Mouse (Mus musculus): Measurements from ENCODE around the gene Simc1. TPM values are rescaled to one million over a fixed set of nuclear protein-coding genes. Genes with fewer than 3 reads are reported as not detected.
A peak's percentile ranks its signal among the peaks of the same experiment; 100 is the strongest.

The Simc1 gene
- polyA plus RNA-seq (2012), result 0.04 and 0.07 TPM in 2 replicates

GRCm38 (mm10) chr13:54503604-54504521 is at the start of gene Simc1:
TSS of gene Simc1 (plus strand) at chr13:54503779.
- H3K9me3 ChIP-seq (ENCODE audit: control insufficient read depth, low read length), result no peaks in the 10 kb centered on the region
- H3K4me1 ChIP-seq (ENCODE audit: control insufficient read depth), result peaks cover 44% of the 10 kb centered on the region
- H3K4me3 ChIP-seq (replicated peaks), result peak within 1 kb of the TSS; percentile 79
- H3K27me3 ChIP-seq (ENCODE audit: control insufficient read depth), result peaks cover 32% of the 10 kb centered on the region
- TF ChIP-seq GATA1 (IDR thresholded peaks at IDR 0.05; ENCODE audit: low read length) (no peak), TAL1 (IDR thresholded peaks at IDR 0.05; ENCODE audit: low read length) (no peak)
- H3K36me3 ChIP-seq (ENCODE audit: control insufficient read depth), result no peaks in the 10 kb centered on the region

- Histone ChIP-seq H3K36me3 (ENCODE audit: control insufficient read depth) (peaks cover 74% of the 10 kb centered on the region), H3K9me3 (ENCODE audit: control insufficient read depth, low read length) (no peaks in the 10 kb centered on the region), H3K4me1 (ENCODE audit: control insufficient read depth) (no peaks in the 10 kb centered on the region), H3K4me3 (replicated peaks) (no peak overlapping the region), H3K27me3 (ENCODE audit: control insufficient read depth) (no peaks in the 10 kb centered on the region)
- TF ChIP-seq TAL1 (IDR thresholded peaks at IDR 0.05; ENCODE audit: low read length), result no peak
Observed at GRCm38 (mm10) chr13:54457062-54457461, 46.5 kb upstream of the Simc1 start.

GRCm38 (mm10) chr13:54459282-54459681 is 44.3 kb upstream of the Simc1 start:
- Histone ChIP-seq H3K36me3 (ENCODE audit: control insufficient read depth) (peaks cover 96% of the 10 kb centered on the region), H3K9me3 (ENCODE audit: control insufficient read depth, low read length) (peaks cover 3% of the 10 kb centered on the region), H3K4me1 (ENCODE audit: control insufficient read depth) (no peaks in the 10 kb centered on the region), H3K27me3 (ENCODE audit: control insufficient read depth) (no peaks in the 10 kb centered on the region), H3K4me3 (replicated peaks) (no peak overlapping the region)
- no peak for TF ChIP-seq GATA1 (IDR thresholded peaks at IDR 0.05; ENCODE audit: low read length)
- no peak for TF ChIP-seq TAL1 (IDR thresholded peaks at IDR 0.05; ENCODE audit: low read length)

GRCm38 (mm10) chr13:54468098-54469011 is 35.2 kb upstream of the Simc1 start, which contains the start of gene Thoc3:
TSS of gene Thoc3 (minus strand) at chr13:54468849.
- TF ChIP-seq GATA1 (IDR thresholded peaks at IDR 0.05; ENCODE audit: low read length), result no peak
- no peak for TF ChIP-seq TAL1 (IDR thresholded peaks at IDR 0.05; ENCODE audit: low read length)
- no peaks in the 10 kb centered on the region for H3K27me3 ChIP-seq (ENCODE audit: control insufficient read depth)
- H3K36me3 ChIP-seq (ENCODE audit: control insufficient read depth), result peaks cover 44% of the 10 kb centered on the region
- H3K9me3 ChIP-seq (ENCODE audit: control insufficient read depth, low read length), result peaks cover 14% of the 10 kb centered on the region
- H3K4me3 ChIP-seq (replicated peaks), result peak within 1 kb of the TSS; percentile 90
- H3K4me1 ChIP-seq (ENCODE audit: control insufficient read depth), result peaks cover 18% of the 10 kb centered on the region

DNA sequence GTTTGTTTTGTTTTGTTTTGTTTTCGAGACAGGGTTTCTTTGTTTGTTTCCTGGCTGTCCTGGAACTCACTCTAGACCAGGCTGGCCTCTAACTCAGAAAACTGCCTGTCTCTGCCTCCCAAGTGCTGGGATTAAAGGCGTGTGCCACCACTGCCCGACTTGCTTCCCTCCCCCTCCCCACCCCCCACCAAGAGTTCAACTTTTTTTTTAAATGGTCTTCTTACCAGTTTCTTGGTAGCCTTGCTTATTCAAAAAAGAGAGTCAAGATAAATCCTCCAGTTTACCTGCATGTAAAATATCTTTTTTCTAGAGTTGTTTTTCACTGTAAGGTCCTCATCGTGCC is 34.6 kb upstream of the Simc1 start:
- TF ChIP-seq GATA1 (IDR thresholded peaks at IDR 0.05; ENCODE audit: low read length) (no peak), TAL1 (IDR thresholded peaks at IDR 0.05; ENCODE audit: low read length) (no peak)
- H3K36me3 ChIP-seq (ENCODE audit: control insufficient read depth), result peaks cover 38% of the 10 kb centered on the region
- H3K4me3 ChIP-seq (replicated peaks), result peak overlapping the region; percentile 90
- H3K9me3 ChIP-seq (ENCODE audit: control insufficient read depth, low read length), result peaks cover 12% of the 10 kb centered on the region
- H3K4me1 ChIP-seq (ENCODE audit: control insufficient read depth), result peaks cover 18% of the 10 kb centered on the region
- no peaks in the 10 kb centered on the region for H3K27me3 ChIP-seq (ENCODE audit: control insufficient read depth)

DNA sequence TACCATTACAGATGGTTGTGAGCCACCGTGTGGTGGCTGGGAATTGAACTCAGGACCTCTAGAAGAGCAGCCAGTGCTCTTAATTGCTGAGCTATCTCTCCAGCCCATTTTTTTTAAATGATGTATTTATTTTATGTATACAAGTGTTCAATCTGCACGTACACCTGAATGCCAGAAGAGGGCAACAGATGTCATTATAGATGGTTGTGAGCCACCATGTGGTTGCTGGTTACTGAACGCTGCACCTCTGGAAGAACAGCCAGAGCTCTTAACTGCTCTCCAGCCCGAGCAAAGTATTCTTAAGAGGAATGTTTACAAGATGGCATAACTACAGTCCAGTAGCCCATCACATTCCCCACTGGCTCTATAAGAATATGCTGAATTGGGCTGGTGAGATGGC is 31.6 kb upstream of the Simc1 start:
- Histone ChIP-seq H3K4me1 (ENCODE audit: control insufficient read depth) (peaks cover 18% of the 10 kb centered on the region), H3K27me3 (ENCODE audit: control insufficient read depth) (no peaks in the 10 kb centered on the region), H3K9me3 (ENCODE audit: control insufficient read depth, low read length) (peaks cover 2% of the 10 kb centered on the region; the same call in 1 of the 2 replicates), H3K36me3 (ENCODE audit: control insufficient read depth) (peaks cover 8% of the 10 kb centered on the region), H3K4me3 (replicated peaks) (no peak overlapping the region)
- TF ChIP-seq TAL1 (IDR thresholded peaks at IDR 0.05; ENCODE audit: low read length), result no peak
- TF ChIP-seq GATA1 (IDR thresholded peaks at IDR 0.05; ENCODE audit: low read length), result no peak

DNA sequence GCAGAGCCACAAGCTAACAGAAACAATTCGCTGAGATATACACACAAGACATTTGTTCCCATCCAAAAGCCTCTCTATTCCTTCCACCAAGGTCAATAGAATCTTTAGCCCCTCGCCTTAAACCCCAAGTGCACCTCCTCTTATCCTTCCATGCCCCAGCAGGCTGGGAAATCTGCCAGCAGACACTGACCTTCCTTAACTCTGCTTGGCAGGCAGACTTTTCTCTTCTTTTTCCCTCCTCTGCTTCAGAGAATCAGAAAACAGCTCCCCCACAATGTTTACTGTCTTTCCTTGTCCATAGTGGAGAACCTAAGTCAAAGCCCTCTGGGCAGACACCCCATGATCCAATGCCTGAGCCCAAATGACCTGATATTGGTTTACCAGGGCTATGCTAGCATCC is 28.6 kb upstream of the Simc1 start:
- Histone ChIP-seq H3K4me1 (ENCODE audit: control insufficient read depth) (no peaks in the 10 kb centered on the region), H3K27me3 (ENCODE audit: control insufficient read depth) (peaks cover 8% of the 10 kb centered on the region), H3K9me3 (ENCODE audit: control insufficient read depth, low read length) (peaks cover 2% of the 10 kb centered on the region; the same call in 1 of the 2 replicates), H3K4me3 (replicated peaks) (no peak overlapping the region), H3K36me3 (ENCODE audit: control insufficient read depth) (no peaks in the 10 kb centered on the region)
- TF ChIP-seq TAL1 (IDR thresholded peaks at IDR 0.05; ENCODE audit: low read length) (no peak), GATA1 (IDR thresholded peaks at IDR 0.05; ENCODE audit: low read length) (no peak)

- peaks cover 10% of the 10 kb centered on the region for H3K27me3 ChIP-seq (ENCODE audit: control insufficient read depth)
- peaks cover 2% of the 10 kb centered on the region; the same call in 1 of the 2 replicates for H3K9me3 ChIP-seq (ENCODE audit: control insufficient read depth, low read length)
- H3K36me3 ChIP-seq (ENCODE audit: control insufficient read depth), result no peaks in the 10 kb centered on the region
- H3K4me3 ChIP-seq (replicated peaks), result no peak overlapping the region
- no peaks in the 10 kb centered on the region for H3K4me1 ChIP-seq (ENCODE audit: control insufficient read depth)
- TF ChIP-seq GATA1 (IDR thresholded peaks at IDR 0.05; ENCODE audit: low read length) (no peak), TAL1 (IDR thresholded peaks at IDR 0.05; ENCODE audit: low read length) (no peak)
Observed at GRCm38 (mm10) chr13:54475702-54476101, 27.9 kb upstream of the Simc1 start.

DNA sequence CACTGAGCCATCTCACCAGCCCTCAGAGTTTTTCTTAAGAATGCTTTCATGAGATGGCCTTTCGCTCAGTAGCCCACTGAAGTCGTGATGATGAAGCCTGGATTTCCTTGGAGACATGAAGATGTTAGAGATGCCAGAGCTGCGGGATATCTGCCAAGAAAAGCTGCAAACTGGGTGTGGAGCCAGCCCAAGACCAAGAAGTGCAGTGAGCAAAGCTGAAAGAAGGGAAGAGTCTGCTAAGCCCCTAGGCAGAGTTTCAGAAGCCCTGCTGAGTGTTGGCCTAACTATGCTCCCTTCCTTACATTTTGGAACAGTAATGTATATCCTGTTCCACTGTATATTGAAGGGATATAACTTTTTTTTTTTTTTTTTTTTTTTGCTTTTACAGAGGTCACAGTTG is 24.3 kb upstream of the Simc1 start:
- Histone ChIP-seq H3K36me3 (ENCODE audit: control insufficient read depth) (no peaks in the 10 kb centered on the region), H3K4me3 (replicated peaks) (no peak overlapping the region), H3K4me1 (ENCODE audit: control insufficient read depth) (peaks cover 2% of the 10 kb centered on the region), H3K9me3 (ENCODE audit: control insufficient read depth, low read length) (no peaks in the 10 kb centered on the region), H3K27me3 (ENCODE audit: control insufficient read depth) (peaks cover 13% of the 10 kb centered on the region)
- no peak for TF ChIP-seq GATA1 (IDR thresholded peaks at IDR 0.05; ENCODE audit: low read length)
- TF ChIP-seq TAL1 (IDR thresholded peaks at IDR 0.05; ENCODE audit: low read length), result no peak
